Mouse (Mus musculus) midbrain, postnatal 0 days (tissue): ENCODE measurements at regions not wholly inside any gene's neighbourhood (a gene's known extent, or its start where the extent isn't known, plus 50 kb on each side); places are given as distances from the start of the nearest gene placed in this dataset.

Experiments used
- ATAC-seq: fragments of 200-750 bp; cut with Nextera tagmentation; 2 replicates; pipeline ENCODE4 v1.8.0; 2017; ENCODE audit warnings: moderate number of reproducible peaks, mild to moderate bottlenecking, moderate TSS enrichment, moderate library complexity; ENCODE audit not compliant: low FRiP score
- DNase-seq: peaks from one replicate; pipeline ENCODE4 v3.0.0-alpha.2; 2015; ENCODE audit warnings: low spot score
- H3K27ac ChIP-seq: fragments of 300-500 bp; sonication (generic); 2 replicates; pipeline ENCODE4 v1.5.1; 2014; ENCODE audit warnings: low read depth, mild to moderate bottlenecking, low read length, mixed read lengths
- H3K27me3 ChIP-seq: fragments of 300-500 bp; sonication (generic); 2 replicates; pipeline ENCODE4 v1.6.1; 2014; ENCODE audit warnings: low read length, control low read depth, mixed read lengths; ENCODE audit not compliant: insufficient read depth
- H3K36me3 ChIP-seq: fragments of 300-500 bp; sonication (generic); 2 replicates; pipeline ENCODE4 v1.6.1; 2014; ENCODE audit warnings: low read length, control low read depth, mixed read lengths; ENCODE audit not compliant: insufficient read depth
- H3K4me1 ChIP-seq: fragments of 300-500 bp; sonication (generic); 2 replicates; pipeline ENCODE4 v1.6.1; 2014; ENCODE audit warnings: mild to moderate bottlenecking, control low read depth, antibody characterized with exemption, low read length, mixed read lengths; ENCODE audit not compliant: insufficient read depth
- H3K4me2 ChIP-seq: fragments of 300-500 bp; sonication (generic); 2 replicates; pipeline ENCODE4 v1.6.1; 2014; ENCODE audit warnings: low read depth, mild to moderate bottlenecking, low read length, mixed read lengths; ENCODE audit not compliant: poor library complexity, severe bottlenecking
- H3K4me3 ChIP-seq: fragments of 300-500 bp; sonication (generic); 2 replicates; pipeline ENCODE4 v1.5.1; 2014; ENCODE audit warnings: low read depth, mild to moderate bottlenecking, low read length, moderate library complexity
- H3K9ac ChIP-seq: fragments of 300-500 bp; sonication (generic); replicated peaks from 2 replicates; pipeline ENCODE4 v1.6.1; 2014; ENCODE audit warnings: mild to moderate bottlenecking, low read length, moderate library complexity, mixed read lengths; ENCODE audit not compliant: poor library complexity, severe bottlenecking
- H3K9me3 ChIP-seq: fragments of 300-500 bp; sonication (generic); 2 replicates; pipeline ENCODE4 v1.6.1; 2016; ENCODE audit warnings: low read length, control low read depth
- CTCF ChIP-seq: IDR thresholded peaks from 2 replicates; pipeline ENCODE4 v1.5.1; 2016; ENCODE audit warnings: antibody characterized with exemption, mild to moderate bottlenecking
- WGBS: fragments of 180-500 bp; shearing (Covaris S2); extraction: QIAGEN DNeasy Blood & Tissue Kit; methylation state at CpG from one replicate; pipeline ENCODE4 v1.1.7; 2014; 5-methylcytosine and 5-hydroxymethylcytosine counted together

GRCm38 (mm10) chr3:150610681-150611101 lies 827.0 kb upstream of the Adgrl4 start:
- WGBS = 74% methylated on average over 15 of the region's 15 CpGs
- Histone ChIP-seq H3K4me1 (no peaks in the 10 kb centered on the region), H3K27me3 (no peaks in the 10 kb centered on the region), H3K36me3 (no peaks in the 10 kb centered on the region), H3K9ac (no peak overlapping the region), H3K4me2 (peak overlapping the region; percentile 27), H3K4me3 (peak overlapping the region; percentile 7; the same call in 1 of the 2 replicates), H3K27ac (no peak overlapping the region), H3K9me3 (no peaks in the 10 kb centered on the region)
- DNase-seq (peak; percentile 83), ATAC-seq (no peak)
- no peak for TF ChIP-seq CTCF

GRCm38 (mm10) chr3:150637544-150637943 lies 800.1 kb upstream of the Adgrl4 start:
- 94% methylated on average over 3 of the region's 3 CpGs for WGBS
- no peak for ATAC-seq
- no peak overlapping the region for H3K9ac ChIP-seq
- no peak overlapping the region for H3K4me2 ChIP-seq
- H3K27ac ChIP-seq = no peak overlapping the region
- no peaks in the 10 kb centered on the region for H3K36me3 ChIP-seq
- H3K4me1 ChIP-seq = no peaks in the 10 kb centered on the region
- TF ChIP-seq CTCF = no peak
- H3K27me3 ChIP-seq = no peaks in the 10 kb centered on the region
- no peak for DNase-seq
- H3K4me3 ChIP-seq = no peak overlapping the region
- no peaks in the 10 kb centered on the region for H3K9me3 ChIP-seq

GRCm38 (mm10) chr3:150640004-150640676 lies 797.5 kb upstream of the Adgrl4 start:
- Histone ChIP-seq H3K27me3 (no peaks in the 10 kb centered on the region), H3K4me2 (no peak overlapping the region), H3K36me3 (no peaks in the 10 kb centered on the region), H3K27ac (no peak overlapping the region), H3K4me1 (no peaks in the 10 kb centered on the region), H3K9me3 (no peaks in the 10 kb centered on the region), H3K4me3 (no peak overlapping the region), H3K9ac (no peak overlapping the region)
- WGBS = 96% methylated on average over 8 of the region's 8 CpGs
- no peak for ATAC-seq
- DNase-seq = no peak
- TF ChIP-seq CTCF = no peak

- Histone ChIP-seq H3K27ac (no peak overlapping the region), H3K9me3 (no peaks in the 10 kb centered on the region), H3K4me2 (no peak overlapping the region), H3K9ac (no peak overlapping the region), H3K36me3 (no peaks in the 10 kb centered on the region), H3K4me3 (no peak overlapping the region), H3K27me3 (no peaks in the 10 kb centered on the region), H3K4me1 (no peaks in the 10 kb centered on the region)
- peak; percentile 40 for DNase-seq
- WGBS = 83% methylated on average over 3 of the region's 3 CpGs
- ATAC-seq = no peak
- TF ChIP-seq CTCF = no peak
These were observed 789.6 kb upstream of the Adgrl4 start for GRCm38 (mm10) chr3:150648040-150648439.

- Histone ChIP-seq H3K4me1 (no peaks in the 10 kb centered on the region), H3K36me3 (no peaks in the 10 kb centered on the region), H3K9ac (no peak overlapping the region), H3K9me3 (no peaks in the 10 kb centered on the region), H3K4me3 (no peak overlapping the region), H3K4me2 (no peak overlapping the region), H3K27me3 (no peaks in the 10 kb centered on the region), H3K27ac (no peak overlapping the region)
- 89% methylated on average over 3 of the region's 3 CpGs for WGBS
- TF ChIP-seq CTCF = no peak
- DNase-seq (no peak), ATAC-seq (no peak)
These were observed 787.7 kb upstream of the Adgrl4 start for GRCm38 (mm10) chr3:150649783-150650565.

GRCm38 (mm10) chr3:150695751-150696150 lies 741.9 kb upstream of the Adgrl4 start:
- TF ChIP-seq CTCF = no peak
- Histone ChIP-seq H3K9ac (no peak overlapping the region), H3K27me3 (no peaks in the 10 kb centered on the region), H3K9me3 (no peaks in the 10 kb centered on the region), H3K4me3 (no peak overlapping the region), H3K27ac (no peak overlapping the region), H3K36me3 (no peaks in the 10 kb centered on the region), H3K4me2 (no peak overlapping the region), H3K4me1 (no peaks in the 10 kb centered on the region)
- 82% methylated on average over 5 of the region's 5 CpGs for WGBS
- no peak for DNase-seq
- ATAC-seq = no peak
